Mouse (Mus musculus) testis, adult 2 months (tissue): Measurements from ENCODE around the gene Usp24. TPM values are rescaled to one million over a fixed set of nuclear protein-coding genes. Genes with fewer than 3 reads are reported as not detected.

Experiments
- H3K27ac ChIP-seq: fragments of 200-500 bp; 2 replicates; pipeline ENCODE4 v1.5.1; 2012; ENCODE audit warnings: low read depth, low read length; ENCODE audit not compliant: control insufficient read depth, insufficient read depth
- H3K27me3 ChIP-seq: fragments of 200-500 bp; 2 replicates; pipeline ENCODE4 v1.6.1; 2012; ENCODE audit warnings: mild to moderate bottlenecking, low read length, moderate library complexity; ENCODE audit not compliant: control insufficient read depth, insufficient read depth
- H3K36me3 ChIP-seq: fragments of 200-500 bp; 2 replicates; pipeline ENCODE4 v1.6.1; 2012; ENCODE audit warnings: mild to moderate bottlenecking, low read length; ENCODE audit not compliant: control insufficient read depth, insufficient read depth
- H3K4me1 ChIP-seq: fragments of 200-500 bp; 2 replicates; pipeline ENCODE4 v1.6.1; 2012; ENCODE audit warnings: low read length; ENCODE audit not compliant: control insufficient read depth, insufficient read depth
- H3K4me3 ChIP-seq: fragments of 200-500 bp; 2 replicates; pipeline ENCODE4 v1.5.1; 2012; ENCODE audit warnings: low read depth, mild to moderate bottlenecking, low read length, moderate library complexity, mixed read lengths; ENCODE audit not compliant: control insufficient read depth
- CTCF ChIP-seq: fragments of 200-500 bp; IDR thresholded peaks from 2 replicates; pipeline ENCODE4 v1.5.1; 2012; ENCODE audit warnings: low read depth, mild to moderate bottlenecking, inconsistent platforms, low read length, moderate library complexity; ENCODE audit not compliant: control insufficient read depth, insufficient read depth, insufficient replicate concordance
- POLR2A ChIP-seq: fragments of 200-500 bp; IDR thresholded peaks from 2 replicates; pipeline ENCODE4 v1.6.1; 2012; ENCODE audit warnings: low read depth, mild to moderate bottlenecking, inconsistent platforms, low read length, moderate library complexity; ENCODE audit not compliant: control insufficient read depth
- polyA plus RNA-seq: library from polyadenylated mRNA; depleted of rRNA; stranded (reverse); fragments of >200 nt; gene quantifications from 2 replicates; pipeline ENCODE4 v1.2.3, GENCODE M21; 2012

The Usp24 gene
- polyA plus RNA-seq, 1 experiment = 11.5 TPM

DNA sequence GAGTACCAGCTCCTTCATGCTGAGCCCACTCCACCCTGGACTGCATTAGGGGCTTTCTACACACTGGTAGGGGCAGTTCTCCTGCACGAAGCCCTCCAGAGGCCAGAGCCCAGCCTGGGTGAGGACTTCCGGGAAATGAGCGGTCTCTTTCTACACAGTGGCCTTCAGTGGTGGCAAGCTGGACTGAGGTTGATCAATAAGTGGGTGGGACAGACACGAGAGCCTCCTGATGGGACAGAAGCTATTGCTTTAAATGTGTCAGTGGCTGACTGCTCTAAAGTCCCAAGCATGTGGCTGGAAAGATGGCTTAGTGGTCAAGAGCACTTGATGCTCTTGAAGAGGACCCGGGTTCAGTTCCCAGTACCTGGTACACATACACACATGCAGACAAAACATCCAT is 137.1 kb downstream of the Usp24 start:
- Histone ChIP-seq H3K4me3 (no peak overlapping the region), H3K27me3 (no peaks in the 10 kb centered on the region), H3K36me3 (no peaks in the 10 kb centered on the region), H3K27ac (no peak overlapping the region), H3K4me1 (peaks cover 2% of the 10 kb centered on the region; the same call in 1 of the 2 replicates)
- TF ChIP-seq CTCF = no peak
- no peak for TF ChIP-seq POLR2A

DNA sequence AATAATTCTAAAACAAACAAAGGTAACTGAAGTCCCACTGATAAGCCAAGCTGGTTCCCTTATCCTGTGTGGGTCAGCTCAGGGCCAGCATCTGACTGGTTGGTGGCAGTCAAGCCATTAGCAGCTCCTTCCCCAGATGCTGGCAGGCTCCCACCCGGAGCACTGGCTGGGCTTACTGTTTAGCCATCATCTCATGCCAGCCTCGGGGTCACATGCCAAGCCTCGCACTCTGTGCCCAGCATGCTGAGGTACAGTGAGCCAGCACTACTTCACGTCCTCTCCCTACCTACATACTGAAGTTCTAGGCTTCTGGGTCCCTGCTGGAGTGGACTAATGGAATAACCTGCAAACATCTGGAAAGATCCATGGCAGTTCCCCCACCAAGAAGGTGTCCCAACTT is 137.5 kb downstream of the Usp24 start:
- TF ChIP-seq POLR2A (no peak), CTCF (no peak)
- no peaks in the 10 kb centered on the region for H3K27me3 ChIP-seq
- no peak overlapping the region for H3K4me3 ChIP-seq
- peaks cover 2% of the 10 kb centered on the region; the same call in 1 of the 2 replicates for H3K4me1 ChIP-seq
- no peak overlapping the region for H3K27ac ChIP-seq
- no peaks in the 10 kb centered on the region for H3K36me3 ChIP-seq

DNA sequence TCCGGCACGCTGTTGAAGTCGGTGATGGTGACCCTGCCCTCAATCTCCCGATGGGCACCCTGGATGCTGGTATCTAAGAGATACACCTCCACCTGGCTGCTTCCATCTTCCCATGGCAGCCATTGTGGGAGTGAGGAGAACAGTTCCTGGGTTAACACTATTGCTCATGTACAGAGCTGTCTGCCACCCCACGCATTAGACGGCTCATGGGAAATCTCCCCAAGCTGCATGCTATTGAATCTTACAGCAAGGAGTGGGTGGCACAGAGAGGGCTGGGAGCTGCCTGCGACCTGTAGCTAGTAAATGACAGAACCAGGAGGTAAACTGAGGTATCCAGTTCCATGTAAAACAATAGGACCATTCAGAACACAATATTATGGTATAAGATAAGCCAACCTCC is 138.5 kb downstream of the Usp24 start:
- TF ChIP-seq POLR2A (no peak), CTCF (no peak)

DNA sequence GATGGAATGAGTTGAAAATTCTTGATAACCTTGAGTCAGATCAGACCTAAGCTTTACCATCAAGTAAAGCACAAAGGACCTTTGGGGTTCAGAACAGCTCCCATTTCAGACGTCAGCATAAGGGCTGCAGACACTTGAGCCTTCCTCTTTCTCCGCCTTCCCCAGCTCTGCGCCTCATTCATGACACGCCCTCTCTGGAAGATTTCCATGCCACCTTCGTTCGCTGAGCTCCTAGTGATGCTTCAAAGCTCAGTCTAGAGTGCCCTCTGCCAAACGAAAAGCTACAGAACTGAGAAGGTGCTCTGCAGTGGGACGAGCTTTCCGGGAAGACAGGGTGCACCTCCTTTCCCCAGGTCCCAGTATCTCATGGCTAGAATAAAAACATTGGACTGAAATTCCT is 146.0 kb downstream of the Usp24 start:
- H3K36me3 ChIP-seq = no peaks in the 10 kb centered on the region
- peaks cover 6% of the 10 kb centered on the region for H3K4me1 ChIP-seq
- no peaks in the 10 kb centered on the region for H3K27me3 ChIP-seq
- no peak overlapping the region for H3K27ac ChIP-seq
- H3K4me3 ChIP-seq = no peak overlapping the region
- TF ChIP-seq POLR2A = no peak
- TF ChIP-seq CTCF = no peak

More for the DNA sequence above, 138.5 kb downstream of the Usp24 start:
- Histone ChIP-seq H3K4me3 (no peak overlapping the region), H3K27ac (no peak overlapping the region), H3K36me3 (no peaks in the 10 kb centered on the region), H3K27me3 (no peaks in the 10 kb centered on the region), H3K4me1 (peaks cover 2% of the 10 kb centered on the region; the same call in 1 of the 2 replicates)

DNA sequence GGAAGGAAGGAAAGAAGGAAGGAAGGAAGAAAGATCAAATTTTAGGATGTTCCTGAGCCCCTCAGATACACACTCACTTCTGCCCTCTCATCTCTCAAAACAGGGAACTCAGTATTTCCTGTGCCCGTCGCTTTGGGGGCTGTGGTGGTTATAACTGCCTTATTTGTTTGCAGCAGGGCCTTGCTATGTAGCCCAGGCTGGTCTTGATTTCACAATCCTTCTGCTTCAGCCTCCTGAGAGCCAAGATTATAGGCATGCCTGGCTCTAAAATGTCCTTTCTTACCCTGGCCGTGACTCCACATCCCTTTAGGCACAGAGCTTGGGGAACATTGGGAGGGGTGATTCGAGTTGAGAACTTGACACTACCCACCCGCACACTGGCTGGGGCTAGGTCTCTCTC is 146.5 kb downstream of the Usp24 start:
- TF ChIP-seq CTCF (no peak), POLR2A (no peak)
- H3K27me3 ChIP-seq = no peaks in the 10 kb centered on the region
- no peak overlapping the region for H3K4me3 ChIP-seq

DNA sequence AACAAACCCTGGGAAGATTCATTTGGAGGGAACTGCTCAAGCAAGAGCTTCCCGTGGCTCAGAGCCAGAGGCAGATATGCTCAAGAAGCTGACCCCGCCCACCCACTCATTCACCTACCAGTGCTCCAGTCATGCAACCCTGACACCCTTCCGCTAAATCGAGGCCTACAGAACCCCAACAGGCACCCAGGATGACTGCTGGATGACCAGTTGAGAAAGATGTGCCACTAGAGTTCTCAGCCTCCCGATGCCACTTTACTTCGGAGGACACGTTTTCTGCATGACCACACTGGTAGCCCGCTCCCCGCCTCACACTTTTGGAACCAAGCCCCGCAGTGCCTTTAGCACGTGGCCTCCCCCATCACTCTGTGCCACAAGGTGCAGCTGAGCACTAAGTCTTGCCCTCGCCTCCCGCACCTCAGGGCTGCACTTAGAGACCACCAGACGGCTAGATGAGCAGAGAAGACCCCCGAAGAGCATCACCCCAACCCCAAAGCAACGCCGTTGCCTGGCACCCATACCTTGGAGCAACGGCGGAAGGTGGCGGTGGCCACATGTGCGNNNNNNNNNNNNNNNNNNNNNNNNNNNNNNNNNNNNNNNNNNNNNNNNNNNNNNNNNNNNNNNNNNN is 147.3 kb downstream of the Usp24 start:
- Histone ChIP-seq H3K4me3 (peak overlapping the region; percentile 0; the same call in 1 of the 2 replicates), H3K27me3 (no peaks in the 10 kb centered on the region), H3K27ac (no peak overlapping the region), H3K36me3 (no peaks in the 10 kb centered on the region), H3K4me1 (peaks cover 6% of the 10 kb centered on the region)
- TF ChIP-seq CTCF (no peak), POLR2A (no peak)

More for the DNA sequence above, 146.5 kb downstream of the Usp24 start:
- Histone ChIP-seq H3K27ac (no peak overlapping the region), H3K4me1 (peaks cover 6% of the 10 kb centered on the region), H3K36me3 (no peaks in the 10 kb centered on the region)

DNA sequence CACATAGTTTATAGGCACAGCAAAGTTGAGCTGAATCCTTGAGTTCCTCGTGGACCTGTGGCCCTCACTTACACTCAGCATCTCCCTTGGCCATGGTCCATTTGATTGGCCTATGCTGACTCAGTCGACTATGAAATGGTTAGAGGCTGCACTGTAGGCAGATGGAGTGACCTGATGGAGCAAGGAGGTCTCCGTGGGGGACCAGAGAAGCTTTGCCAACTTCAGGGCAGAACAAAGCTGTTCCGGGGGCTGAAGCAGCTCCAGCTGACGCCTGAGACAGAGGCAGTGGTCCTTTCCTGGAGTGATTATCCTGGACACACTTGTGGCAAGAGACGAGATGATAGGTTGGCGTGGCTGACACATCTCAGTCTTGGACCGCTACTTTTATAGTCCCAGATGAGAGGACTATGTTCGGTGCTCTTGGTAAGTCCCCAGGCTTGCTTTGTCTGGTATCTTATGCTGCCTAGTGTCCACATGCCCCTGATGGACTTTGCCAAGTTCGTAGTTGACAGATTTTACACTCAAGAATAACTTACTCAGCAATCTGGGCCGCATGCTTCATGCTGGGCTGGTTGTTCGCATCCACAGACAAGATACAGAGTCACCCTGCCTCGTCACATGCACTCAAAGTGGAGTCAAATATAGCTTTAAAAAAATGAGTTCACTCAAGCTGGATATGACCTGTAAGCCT is 151.6 kb downstream of the Usp24 start:
- H3K4me1 ChIP-seq = peaks cover 6% of the 10 kb centered on the region
- no peak overlapping the region for H3K27ac ChIP-seq
- H3K36me3 ChIP-seq = no peaks in the 10 kb centered on the region
- TF ChIP-seq CTCF (no peak), POLR2A (no peak)
- H3K4me3 ChIP-seq = no peak overlapping the region
- H3K27me3 ChIP-seq = no peaks in the 10 kb centered on the region
